Mouse (Mus musculus): ENCODE results near the gene Cpped1.
A peak's percentile ranks its signal among the peaks of the same experiment; 100 is the strongest.

The Cpped1 gene

DNA sequence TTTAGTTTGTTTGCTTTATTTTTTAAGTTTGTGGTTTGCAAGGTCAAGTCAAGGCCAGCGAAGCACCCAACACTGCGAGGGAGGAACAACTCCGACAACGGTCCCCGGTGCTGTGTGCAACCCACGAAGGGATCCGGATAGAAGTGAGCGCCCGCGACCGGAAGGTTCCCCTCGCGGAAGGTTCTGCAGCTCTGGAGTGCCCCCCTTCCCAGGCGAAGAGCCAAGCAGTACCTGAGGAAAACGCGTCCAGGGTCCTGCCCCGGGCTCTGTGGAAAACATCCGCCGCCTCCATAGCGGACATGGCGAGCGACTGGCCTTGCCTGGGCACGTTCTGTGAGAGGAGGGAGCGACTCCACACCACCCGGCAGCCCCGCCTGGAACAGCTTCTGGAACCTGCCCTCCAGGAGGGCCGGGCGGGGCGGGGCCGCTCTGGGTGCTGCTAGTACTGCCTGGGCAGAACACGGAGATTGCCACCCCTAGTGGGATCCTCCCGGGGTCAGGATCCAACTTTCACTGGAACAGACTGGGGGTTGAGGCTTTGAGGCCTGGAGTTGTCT is at the start of gene Cpped1:
Gene Cpped1 (minus strand): TSS at position 411 of the 557 bp plus-strand sequence.
- peak; percentile 95 for DNase-seq (ENCODE audit: low read depth, low spot score)

DNA sequence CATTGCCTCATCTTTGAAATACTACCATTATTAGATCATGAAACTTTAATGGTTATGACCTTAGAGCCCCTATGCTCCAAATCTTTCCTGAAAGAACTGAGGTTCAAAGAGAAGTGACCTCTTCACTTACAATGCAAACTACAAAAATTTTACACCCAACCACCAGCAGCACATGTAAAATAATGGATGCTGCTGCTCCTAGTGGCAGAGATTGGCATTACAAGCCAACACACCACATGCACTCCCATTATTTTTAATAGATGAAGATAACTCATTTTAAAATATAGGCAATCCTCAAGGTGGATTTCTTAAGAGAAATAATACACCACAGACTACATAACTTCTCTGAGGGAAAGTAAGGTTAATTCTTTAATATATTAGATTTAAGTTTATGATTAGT is 31.2 kb upstream of the Cpped1 start:
- peak; percentile 53 for DNase-seq (ENCODE audit: low read depth, low spot score)

- no peak for DNase-seq (ENCODE audit: low read depth, low spot score)
Observed at GRCm38 (mm10) chr16:11910801-11911200, 1.6 kb upstream of the Cpped1 start.

GRCm38 (mm10) chr16:11909817-11910216 is 572 bp upstream of the Cpped1 start:
- DNase-seq (ENCODE audit: low read depth, low spot score), result no peak

- no peak for DNase-seq (ENCODE audit: low read depth, low spot score)
Observed at GRCm38 (mm10) chr16:11908461-11909014, 707 bp downstream of the Cpped1 start.

DNA sequence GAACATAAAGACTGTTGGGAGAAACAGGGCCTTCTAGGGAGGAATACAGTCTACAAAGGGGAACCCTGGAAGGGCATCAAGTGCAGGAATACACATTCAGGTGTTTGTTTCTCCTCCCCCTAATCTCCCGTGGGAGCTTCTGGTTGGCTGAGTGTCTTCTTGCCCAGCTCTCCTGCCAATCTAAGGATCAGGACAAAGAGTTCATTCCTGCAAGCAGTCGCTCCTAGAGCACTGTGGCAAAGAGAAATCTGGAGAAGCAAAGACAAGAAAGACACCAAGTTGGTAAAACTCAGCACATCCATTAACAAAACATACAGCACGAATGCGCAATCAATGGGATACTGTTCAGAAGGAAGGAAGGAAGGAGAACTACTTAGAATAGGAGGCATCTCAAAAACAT is 1.4 kb downstream of the Cpped1 start:
- DNase-seq (ENCODE audit: low read depth, low spot score), result no peak

- DNase-seq (ENCODE audit: low read depth, low spot score), result no peak
Observed at GRCm38 (mm10) chr16:11906906-11907305, 2.3 kb downstream of the Cpped1 start.

DNA sequence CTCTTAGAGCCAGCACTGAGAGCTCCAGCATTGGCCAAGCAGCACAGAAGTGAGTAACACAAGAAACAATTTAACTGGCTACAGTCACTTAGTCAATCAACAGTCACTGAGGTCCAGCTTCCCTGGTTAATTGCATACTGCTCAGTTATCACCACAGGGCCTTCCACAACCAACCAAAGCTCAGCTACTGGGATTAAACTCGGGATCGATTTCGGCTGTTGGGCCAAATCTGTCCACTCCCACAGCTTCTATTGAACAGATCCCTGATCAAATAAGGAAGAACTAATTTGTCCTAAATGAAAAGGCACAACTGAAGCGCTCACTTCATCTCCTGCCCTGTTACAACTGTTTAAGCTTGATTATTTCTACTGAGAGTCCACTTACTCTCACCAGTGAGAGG is 4.0 kb downstream of the Cpped1 start:
- DNase-seq (ENCODE audit: low read depth, low spot score), result no peak

DNA sequence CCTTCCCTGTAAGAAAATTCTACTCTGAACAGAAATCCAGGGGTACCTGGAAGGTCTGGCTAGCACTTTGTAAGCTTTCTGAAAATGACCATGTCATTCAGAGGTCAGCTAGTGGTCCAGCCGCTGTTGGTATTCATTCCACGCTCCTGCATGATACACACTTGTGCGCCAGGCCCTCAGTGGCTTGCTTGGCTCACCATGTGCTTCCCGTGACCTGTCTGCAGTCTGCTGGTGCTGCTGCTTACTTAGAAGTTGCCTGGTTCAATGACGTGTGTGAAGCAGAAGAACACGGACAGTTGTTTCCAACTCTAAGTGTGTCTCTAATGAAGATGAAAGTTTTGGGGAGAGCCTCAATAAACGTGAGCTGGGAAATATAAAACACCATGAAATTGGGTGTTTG is 7.2 kb downstream of the Cpped1 start:
- no peak for DNase-seq (ENCODE audit: low read depth, low spot score)

DNA sequence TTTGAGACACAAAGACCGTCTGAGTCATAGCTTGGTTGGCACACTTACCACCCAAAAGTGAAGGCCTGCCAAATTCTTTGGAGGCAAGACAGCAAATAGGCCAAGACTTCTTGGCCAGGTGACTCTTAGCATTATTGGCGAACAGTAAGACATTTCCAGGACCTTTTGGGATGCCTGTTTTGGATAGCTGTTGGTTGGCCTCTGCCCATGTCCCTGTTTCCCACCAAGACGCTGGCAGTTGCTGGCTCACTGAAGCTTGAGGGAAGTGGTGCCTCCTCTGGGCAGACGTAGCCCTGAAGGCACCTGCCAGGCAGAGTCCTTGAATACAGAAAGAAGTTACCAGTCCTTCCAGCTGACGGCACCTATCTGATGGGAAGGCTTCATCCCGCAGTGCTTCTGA is 8.9 kb downstream of the Cpped1 start:
- DNase-seq (ENCODE audit: low read depth, low spot score), result no peak

- DNase-seq (ENCODE audit: low read depth, low spot score), result peak; percentile 31
Observed at GRCm38 (mm10) chr16:11896411-11896810, 12.8 kb downstream of the Cpped1 start.

DNA sequence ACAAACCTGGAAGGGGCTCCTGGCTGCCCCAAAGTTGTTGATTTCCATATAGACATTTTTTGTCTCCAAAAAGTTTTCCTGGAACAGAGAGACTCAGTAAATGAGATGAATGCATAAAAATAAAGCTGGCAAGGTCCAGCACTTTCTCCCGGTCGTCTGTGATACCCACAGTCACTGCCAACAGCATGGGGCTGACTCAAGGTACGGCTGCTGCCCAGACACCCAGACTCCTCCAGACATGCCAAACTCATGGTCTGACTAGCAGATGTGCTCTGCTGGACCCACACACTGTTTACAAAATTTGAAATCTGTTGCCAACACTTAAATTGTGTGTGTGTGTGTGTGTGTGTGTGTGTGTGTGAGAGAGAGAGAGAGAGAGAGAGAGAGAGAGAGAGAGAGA is 14.4 kb downstream of the Cpped1 start:
- no peak for DNase-seq (ENCODE audit: low read depth, low spot score)

- DNase-seq (ENCODE audit: low read depth, low spot score), result no peak
Observed at GRCm38 (mm10) chr16:11890186-11890585, 19.1 kb downstream of the Cpped1 start.

DNA sequence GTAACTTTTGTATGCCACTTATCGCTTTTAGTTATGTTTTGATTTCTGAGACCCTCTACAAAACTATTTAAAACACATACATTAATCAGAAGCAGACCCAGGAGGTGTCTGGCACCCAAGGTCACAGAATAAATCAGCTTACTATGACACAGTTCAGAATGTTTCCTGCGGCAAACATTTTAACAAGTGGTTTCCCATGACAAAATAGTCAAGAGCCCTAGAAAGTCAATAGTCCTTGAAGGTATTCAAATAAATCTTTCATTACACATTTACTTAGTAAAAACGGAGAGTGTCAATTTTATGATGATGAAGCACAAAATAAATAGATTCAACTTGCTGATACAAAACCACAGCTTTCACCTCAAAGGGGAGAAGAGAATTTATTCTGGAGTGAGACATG is 19.5 kb downstream of the Cpped1 start:
- no peak for DNase-seq (ENCODE audit: low read depth, low spot score)

- no peak for DNase-seq (ENCODE audit: low read depth, low spot score)
Observed at GRCm38 (mm10) chr16:11881795-11882194, 27.4 kb downstream of the Cpped1 start.

DNA sequence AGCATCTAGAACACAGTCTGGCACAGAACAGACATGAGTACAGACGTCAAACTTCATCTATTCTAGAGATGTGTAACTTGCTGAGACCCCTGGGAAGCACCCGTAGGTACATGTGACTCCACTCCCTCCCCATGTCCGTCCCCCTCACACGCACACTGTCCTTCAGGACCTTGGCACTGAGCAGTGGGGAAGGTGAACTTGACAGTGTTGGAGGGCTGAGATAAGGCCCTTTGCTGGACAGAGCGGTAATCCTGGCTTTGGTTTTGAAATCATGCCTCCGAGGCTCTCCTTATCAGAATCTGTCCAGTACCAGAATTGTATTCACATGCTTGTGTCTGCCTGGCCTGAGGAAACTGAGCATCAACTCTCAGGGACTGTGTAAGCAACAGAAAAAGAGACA is 28.8 kb downstream of the Cpped1 start:
- no peak for DNase-seq (ENCODE audit: low read depth, low spot score)

DNA sequence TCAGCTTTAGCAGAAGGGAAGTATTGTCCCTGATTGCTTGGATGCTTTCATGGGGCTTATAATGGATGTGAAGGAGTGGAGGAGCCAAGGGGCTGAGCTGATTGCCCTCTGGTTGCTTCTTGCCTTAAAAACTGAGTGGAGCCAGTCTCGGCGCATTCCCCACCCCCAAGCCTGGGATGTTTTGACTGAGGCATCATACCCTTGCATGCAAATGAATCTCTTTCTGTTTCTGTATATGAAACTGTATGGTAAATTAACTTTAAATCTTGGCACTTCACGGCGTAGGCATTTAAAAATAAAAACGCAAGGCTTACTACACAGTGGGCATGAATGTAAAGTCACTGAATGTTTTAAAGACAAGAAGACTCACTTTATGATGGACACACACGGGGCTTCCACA is 30.0 kb downstream of the Cpped1 start:
- no peak for DNase-seq (ENCODE audit: low read depth, low spot score)

DNA sequence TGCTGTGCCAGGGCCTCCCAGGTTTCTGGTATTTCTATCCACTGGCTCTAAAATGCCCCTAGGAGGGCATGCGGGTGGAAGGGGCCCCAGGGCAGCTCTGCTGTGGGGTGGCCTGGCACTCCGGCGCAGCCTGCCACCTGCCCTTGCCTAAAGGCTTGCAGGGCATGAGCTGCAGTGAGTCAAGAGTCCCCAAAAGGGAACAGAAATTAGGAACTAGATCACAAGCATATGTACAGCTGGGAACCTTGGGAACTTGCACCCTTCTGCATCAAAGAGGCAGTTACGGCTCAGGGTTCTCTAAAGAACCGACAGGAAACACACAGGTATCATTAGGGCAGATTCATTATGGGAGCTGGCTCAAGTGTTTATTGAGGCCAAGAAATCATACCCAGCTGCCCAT is 34.0 kb downstream of the Cpped1 start:
- peak; percentile 75 for DNase-seq (ENCODE audit: low read depth, low spot score)

DNA sequence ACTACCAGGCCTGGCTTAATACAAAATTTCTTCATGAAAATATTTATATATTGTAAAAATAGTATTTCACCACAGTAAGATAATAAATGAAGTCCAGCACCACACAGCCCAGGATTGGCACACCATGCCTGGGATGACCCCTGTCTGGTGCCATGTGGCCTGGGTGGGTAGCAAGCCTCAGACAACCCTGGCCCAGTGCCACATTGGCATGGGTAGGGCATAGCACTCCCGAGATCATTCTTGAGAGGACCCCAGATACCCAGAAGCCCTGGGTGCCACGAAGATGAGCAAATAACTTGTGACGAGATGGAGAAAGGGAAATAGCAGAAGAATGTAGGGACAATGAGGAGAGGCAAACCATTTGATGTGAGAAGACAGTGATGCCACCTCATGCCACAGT is 36.0 kb downstream of the Cpped1 start:
- DNase-seq (ENCODE audit: low read depth, low spot score), result no peak

DNA sequence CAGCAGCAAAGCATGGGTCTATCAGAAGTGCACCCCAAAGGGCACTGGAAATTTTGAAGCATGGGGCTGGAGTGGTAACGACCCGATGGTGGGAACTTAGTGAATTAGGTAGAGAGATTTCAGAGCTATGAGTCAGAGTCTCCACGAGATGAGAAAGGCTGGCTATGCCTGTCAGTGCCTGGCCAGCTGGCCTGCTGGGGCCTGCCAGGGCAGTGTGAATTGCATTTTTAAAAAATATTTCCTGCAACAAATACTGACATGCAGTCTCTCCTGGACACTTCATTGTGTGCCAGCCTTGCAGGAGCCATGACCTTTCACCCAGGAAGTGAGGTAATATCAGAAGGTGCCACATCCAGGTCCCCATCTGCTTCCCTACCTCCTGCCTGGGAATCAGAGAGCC is 40.8 kb downstream of the Cpped1 start:
- DNase-seq (ENCODE audit: low read depth, low spot score), result no peak

- DNase-seq (ENCODE audit: low read depth, low spot score), result no peak
Observed at GRCm38 (mm10) chr16:11852716-11853605, 56.3 kb downstream of the Cpped1 start.

DNA sequence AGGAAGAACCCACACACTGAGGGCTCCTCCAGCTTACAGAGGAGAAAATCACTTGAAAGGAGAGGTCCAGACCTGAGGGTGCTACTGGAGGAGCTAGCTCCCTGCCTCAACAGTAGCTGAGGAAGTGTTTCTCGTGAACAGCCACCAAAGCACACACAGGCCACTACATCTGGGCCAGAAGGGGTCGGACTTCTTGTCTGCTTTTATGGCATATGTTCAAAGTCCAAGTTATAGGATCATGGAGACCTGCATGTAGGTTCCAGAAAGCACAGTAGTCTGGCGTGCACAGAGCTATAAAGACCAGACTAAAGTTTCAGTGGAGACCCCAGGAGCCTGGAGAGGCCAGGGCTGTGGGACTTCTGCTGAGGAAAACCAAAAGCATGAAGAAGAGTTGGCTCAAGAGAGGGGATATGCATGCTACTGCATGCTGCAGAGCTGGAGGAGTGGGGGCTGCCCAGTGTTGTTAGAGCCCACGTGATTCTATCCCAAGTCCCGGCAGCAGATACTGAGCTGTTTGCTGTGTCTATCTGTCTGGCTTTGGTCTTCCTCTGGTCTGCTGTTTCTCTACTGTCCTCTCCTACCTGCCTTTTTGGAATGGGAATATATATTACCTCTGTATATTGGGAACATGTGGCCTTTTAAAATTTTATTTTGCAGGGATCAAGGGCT is 60.1 kb downstream of the Cpped1 start:
- no peak for DNase-seq (ENCODE audit: low read depth, low spot score)

Data from A20 (cell line).